Mouse (Mus musculus) retina, embryonic 14.5 days (tissue): ENCODE measurements around the gene Pck1.
"Not testable (repeated sequence)": the region's sequence is repeated elsewhere in the genome, so short reads cannot be mapped to it uniquely, and the experiment has no call there.

ENCODE experiments used
- DNase-seq: peaks from one replicate; pipeline ENCODE4 v3.0.0-alpha.2; 2015; ENCODE audit warnings: low spot score

The Pck1 gene

DNA sequence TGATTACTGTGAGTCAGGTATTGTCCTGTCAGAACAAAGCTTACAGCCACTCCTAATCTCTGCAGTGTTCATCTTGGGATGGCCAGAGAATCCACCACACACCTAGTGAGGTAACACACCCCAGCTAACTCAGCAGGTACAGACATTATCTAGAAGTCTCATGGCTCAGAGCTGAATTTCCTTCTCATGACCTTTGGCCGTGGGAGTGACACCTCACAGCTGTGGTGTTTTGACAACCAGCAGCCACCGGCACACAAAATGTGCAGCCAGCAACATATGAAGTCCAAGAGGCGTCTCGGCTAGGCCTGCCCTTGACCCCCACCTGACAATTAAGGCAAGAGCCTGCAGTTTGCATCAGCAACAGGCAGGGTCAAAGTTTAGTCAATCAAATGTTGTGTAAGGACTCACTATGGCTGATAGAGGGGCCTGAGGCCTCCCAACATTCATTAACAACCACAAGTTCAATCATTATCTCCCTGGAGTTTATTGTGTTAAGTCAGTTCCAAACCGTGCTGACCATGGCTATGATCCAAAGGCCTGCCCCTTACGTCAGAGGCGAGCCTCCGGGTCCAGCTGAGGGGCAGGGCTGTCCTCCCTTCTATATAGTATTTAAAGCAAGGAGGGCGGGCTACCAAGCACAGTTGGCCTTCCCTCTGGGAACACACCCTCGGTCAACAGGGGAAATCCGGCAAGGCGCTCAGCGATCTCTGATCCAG is at the start of gene Pck1:
TSS of gene Pck1 (plus strand) at position 613 of the 716 bp plus-strand sequence.
- DNase-seq, result no peak

DNA sequence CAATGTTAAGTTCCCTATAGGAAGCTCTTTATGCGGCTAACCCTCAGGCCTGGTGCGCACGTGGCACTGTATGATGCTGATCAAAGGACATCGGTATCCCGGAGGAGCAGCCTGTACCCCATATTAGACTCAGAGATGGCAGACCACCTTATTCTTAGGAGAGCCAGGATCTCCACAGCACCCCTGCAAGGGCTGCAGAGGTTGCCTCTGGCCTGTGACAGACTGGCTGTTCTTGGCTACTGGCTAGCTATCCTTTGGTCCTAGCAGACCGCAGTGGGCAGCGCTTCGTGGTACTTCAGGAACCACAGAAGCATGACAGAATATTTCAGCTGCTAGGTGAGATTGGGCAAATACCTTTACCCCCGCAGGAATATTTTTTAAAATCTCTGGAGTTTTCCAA is 46.4 kb upstream of the Pck1 start:
- DNase-seq, result no peak

DNA sequence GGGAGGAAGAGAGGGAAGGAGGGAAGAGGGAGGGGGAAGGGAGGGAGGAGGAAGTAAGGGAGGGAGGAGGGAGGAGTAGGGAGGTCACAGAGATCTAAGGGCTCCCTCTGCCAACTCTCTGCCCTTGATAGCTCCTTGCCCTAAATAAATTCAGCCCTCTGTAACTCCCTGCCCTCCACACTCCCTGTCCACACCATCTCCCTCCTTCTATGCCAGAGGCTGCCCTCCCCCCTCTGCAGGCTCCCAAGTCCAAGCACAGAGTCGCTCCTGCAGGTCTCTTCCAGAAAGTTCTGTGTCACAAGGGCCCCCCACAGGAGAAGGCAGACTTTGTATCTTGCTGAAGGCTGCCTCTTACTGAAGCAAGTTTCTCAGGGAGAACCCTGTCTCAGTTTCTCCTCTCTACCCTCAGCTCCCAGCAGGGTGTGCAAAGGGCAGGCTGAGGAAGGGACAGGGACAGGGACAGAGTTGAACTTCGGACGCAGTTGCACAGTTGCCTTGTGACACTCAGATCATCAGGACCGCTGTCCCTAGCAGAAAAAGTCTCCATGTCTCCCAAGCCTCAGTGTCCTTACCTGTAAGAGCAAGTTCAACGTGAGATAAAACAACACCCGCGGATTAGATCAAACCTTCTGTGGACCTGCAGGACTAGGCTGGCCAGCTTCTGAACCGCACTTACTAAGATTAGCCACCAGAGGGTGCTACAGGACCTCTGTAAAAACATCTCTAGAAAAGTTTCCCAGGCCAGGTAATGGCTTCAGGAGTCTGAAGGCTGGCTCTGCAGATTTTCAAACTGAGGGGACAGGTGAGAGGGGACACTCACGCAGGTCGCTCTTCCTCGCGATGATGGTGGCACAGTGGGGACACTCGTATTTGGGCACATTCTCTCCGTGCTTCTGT is 45.7 kb upstream of the Pck1 start:
- DNase-seq, result peak; percentile 92

DNA sequence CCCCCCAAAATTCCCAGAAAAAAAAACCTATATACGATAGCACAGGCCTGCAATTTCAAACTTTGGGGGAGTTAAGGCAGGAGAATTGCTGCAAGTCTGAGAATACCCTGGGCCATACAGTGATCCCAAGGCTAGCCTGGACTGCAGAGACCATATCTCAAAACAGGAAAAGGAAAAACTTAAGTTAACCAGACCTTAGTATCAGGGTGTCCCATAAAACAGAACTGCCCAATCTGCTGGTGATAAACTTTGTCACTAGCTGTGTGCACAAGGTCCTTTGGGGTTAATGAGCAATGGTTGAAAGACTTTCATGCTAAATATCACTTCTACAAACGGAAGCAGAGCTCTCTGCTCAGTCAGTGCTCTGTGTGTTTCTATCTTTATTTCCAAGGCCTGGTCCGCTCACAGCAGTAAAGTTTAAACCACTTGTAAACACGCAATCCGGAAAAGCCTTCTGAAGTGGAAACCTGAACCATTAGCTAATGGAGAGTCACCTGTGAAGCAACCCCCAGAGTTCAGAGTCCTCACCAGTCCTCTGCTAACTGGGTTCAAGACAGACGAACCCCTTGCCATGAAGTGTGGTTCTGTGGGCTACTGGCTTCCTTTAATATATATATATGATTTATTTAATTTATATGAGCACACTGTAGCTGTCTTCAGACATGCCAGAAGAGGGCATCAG is 44.2 kb upstream of the Pck1 start:
- no peak for DNase-seq

- no peak for DNase-seq
Observed at GRCm38 (mm10) chr2:173109510-173109909, 43.3 kb upstream of the Pck1 start.

DNA sequence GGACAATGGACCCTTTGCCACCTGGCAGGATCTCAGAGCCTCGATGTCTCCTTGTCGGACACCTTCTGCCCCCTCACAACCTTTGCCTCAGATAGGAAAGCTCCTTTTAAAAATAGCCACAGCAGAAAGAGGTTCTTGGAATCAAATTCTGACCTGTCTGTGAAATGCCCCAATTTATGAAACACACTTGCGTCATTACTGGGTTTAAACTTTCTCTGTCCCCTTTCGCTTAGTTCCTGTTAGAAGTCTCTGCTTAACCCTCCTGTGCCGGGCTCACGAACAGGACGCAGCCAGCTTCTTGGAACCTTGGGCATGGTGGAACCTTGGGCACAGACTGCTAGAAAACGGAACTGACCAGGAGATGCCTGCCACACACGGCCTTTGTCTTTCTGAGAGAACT is 42.3 kb upstream of the Pck1 start:
- no peak for DNase-seq

GRCm38 (mm10) chr2:173113796-173114195 is 39.1 kb upstream of the Pck1 start:
- DNase-seq, result not testable (repeated sequence)

DNA sequence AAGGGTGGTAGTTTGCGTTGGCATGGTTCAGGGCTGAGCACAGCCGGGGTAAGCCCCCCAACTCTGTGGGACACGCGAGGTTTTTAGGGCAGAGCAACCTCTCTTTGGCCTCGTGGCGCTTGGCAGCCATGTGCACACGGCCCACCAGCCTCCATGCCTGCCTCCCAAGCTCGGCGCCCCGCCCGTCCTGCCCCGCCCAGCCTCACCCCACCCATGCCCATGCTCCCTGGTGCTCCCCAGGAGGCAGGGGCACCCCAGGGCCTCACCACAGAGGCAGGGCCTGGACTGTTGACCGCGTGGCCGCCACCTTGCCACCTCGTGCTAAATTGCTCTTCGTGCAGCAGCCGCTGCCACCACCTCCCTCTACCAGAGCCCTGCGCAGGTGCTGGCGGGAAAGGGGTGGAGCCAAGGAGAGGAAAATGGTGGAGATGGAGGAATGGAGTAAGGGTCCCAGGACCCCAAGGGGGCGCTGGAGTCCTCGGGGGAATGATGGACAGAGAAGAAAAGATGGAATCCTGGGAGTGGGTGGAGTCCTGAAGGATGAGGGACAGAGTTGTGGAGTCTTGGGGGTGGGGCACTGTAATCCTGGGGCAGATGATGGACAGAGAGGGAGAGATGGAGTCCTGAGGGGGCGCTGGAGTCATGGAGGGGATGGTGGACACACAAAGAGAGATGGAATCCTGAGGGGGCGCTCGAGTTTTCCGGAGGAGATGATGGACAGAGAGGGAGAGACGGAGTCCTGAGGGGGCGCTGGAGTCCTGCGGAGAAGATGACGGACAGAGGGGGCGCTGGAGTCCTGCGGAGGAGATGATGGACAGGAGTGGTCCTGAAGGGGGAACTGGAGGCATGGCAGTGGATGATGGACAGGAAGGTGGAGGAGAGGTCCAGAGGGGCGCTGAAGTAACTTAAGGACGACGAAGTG is 33.6 kb upstream of the Pck1 start, which contains the start of gene Ctcfl:
TSS of gene Ctcfl (minus strand) at position 503 of the 922 bp plus-strand sequence.
- no peak for DNase-seq

DNA sequence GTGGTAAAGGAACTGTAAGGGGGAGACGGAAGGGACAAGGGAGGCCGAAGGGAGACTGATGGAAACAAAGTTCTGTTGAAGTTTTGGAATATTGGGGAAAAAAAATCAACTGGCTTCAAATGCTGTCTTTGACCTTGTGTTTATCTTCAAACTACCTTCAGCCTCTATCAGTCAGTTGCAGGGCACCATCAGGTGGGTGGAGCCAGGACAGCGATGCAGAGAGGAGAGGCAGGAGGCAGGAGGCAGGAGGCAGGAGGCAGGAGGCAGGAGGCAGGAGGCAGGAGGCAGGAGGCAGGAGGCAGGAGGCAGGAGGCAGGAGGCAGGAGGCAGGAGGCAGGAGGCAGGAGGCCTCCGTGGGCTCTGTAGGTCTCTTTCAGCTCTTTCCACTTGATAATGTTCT is 32.7 kb upstream of the Pck1 start:
- DNase-seq, result not testable (repeated sequence)

GRCm38 (mm10) chr2:173124022-173124735 is 28.7 kb upstream of the Pck1 start:
- no peak for DNase-seq

GRCm38 (mm10) chr2:173126386-173126785 is 26.5 kb upstream of the Pck1 start:
- DNase-seq, result no peak

- DNase-seq, result no peak
Observed at GRCm38 (mm10) chr2:173129111-173129510, 23.7 kb upstream of the Pck1 start.

DNA sequence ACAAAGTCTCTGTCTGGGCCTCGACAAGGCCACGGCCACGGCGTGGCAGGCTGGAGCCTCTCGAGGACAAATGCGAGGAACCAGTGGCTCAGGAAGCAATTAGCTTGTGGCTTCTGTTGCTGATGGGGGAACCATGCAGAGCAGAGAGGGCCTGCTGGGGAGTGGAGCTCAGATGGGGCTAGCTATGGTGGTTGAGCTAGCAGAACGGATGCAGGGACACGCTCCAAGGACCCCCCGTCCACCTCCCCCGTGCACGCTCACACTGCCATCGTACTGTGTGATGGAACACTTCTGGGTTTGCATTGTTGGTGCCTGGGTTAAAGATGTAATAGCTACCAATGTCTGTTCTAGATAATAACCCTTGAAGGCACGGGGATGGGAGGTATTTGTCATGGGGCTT is 20.6 kb upstream of the Pck1 start:
- no peak for DNase-seq

DNA sequence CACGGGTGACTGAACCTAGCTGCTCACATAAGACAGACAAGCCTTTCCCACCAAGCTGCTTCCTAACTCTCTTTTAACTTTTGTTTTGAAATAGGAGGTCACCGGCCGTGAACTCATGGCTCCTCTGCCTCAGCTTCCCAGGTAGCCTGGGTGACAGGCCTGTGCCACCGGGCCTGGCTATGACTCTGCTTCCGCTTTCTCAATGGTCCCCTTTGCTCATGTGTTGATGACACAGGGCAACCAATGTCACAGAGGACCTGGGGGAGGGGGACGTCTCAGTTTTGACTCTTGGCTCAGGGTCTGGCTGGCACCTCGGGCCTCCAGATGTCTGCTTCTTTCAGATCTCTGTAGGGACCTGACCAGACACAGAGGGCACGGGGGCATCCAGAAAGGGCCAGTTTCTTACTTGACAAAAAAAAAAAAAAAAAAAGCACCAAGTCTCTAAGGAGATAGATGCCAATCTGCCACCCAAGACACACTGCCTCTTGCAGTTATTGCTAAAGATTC is 20.0 kb upstream of the Pck1 start:
- no peak for DNase-seq

GRCm38 (mm10) chr2:173134695-173135094 is 18.2 kb upstream of the Pck1 start:
- no peak for DNase-seq

DNA sequence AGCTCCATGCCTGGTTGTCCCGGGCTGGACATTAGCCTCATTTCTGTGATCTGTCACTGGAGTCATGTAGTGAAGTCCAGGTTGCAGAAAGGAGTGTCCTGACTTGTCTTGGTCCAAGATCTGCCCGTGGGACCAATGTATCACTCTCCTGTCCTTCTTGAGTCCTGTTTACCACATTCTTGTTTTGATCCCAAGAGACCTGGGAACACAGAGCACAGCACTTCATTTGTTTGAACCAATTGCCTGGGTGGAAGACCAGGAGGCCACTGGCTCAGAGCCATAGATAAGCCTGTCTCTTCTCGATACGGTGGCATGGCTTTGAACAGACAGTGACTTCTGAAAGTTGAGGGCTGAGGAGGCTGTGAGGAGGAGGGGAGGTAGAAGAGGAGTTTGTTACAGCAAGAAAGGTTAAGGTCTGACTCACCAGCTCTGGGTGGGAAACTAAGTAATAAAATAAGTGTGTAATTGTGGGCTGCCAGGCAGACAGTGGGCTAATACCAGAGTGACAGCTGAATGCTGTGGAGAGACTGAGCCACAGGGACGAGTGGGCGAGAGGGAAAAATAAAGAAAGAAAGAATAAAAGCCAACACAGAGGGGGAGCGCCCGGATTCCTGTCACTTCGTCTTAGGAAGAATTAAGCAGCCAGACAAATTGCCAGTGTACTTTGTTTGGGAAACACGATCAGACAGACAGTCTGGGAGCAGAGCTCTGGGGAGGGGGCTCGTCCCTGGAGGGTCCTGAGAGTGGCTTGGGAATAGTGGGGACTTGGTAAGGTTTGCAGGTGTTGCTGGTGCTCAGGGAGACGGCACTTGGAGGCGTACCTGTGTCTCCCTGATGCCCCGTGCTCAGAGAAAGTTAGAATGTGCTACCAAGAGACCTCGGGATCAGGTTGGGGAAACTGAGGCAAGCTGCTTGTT is 14.3 kb upstream of the Pck1 start:
- no peak for DNase-seq

GRCm38 (mm10) chr2:173143611-173144010 is 9.2 kb upstream of the Pck1 start:
- no peak for DNase-seq

GRCm38 (mm10) chr2:173145808-173146207 is 7.0 kb upstream of the Pck1 start:
- no peak for DNase-seq

DNA sequence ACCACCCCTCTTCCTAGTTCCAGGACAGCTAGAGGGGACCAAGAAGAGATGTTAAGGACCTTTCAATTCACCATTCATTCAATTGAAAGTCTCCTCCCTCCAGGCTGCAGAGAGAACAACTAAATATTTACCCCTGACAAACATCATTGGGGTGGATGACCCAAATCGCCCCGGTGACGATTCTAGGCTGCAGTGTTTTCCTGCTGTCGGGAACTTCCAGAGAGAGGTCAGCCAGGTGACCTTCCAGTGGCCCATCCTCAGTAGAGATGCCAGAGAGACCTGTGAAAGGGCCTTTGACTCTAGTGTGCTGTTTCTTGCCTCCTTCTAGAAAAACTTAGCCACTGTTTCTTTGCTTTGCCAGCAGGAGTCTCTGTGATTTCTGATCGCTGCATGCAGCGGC is 6.1 kb upstream of the Pck1 start:
- DNase-seq, result no peak

DNA sequence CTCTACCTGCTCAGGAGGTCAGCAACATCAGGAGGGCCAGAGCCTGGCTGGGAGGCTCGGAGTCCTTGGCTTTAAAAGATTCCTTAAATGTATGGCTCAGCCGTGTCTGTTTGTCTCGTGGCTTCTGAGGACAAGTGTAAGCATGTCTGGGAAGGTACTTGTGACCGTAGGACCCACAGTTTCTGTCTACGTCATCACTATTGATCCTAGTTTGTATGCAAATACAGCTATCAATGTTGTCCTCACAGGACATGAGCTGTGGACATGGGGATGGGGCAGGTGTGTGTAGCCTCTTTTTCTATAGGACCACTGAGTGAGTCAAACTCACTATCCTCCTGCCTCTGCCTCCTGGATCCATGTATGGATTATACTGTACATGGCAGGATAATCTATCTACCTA is 4.8 kb upstream of the Pck1 start:
- no peak for DNase-seq
